In the genomic region with DNA sequence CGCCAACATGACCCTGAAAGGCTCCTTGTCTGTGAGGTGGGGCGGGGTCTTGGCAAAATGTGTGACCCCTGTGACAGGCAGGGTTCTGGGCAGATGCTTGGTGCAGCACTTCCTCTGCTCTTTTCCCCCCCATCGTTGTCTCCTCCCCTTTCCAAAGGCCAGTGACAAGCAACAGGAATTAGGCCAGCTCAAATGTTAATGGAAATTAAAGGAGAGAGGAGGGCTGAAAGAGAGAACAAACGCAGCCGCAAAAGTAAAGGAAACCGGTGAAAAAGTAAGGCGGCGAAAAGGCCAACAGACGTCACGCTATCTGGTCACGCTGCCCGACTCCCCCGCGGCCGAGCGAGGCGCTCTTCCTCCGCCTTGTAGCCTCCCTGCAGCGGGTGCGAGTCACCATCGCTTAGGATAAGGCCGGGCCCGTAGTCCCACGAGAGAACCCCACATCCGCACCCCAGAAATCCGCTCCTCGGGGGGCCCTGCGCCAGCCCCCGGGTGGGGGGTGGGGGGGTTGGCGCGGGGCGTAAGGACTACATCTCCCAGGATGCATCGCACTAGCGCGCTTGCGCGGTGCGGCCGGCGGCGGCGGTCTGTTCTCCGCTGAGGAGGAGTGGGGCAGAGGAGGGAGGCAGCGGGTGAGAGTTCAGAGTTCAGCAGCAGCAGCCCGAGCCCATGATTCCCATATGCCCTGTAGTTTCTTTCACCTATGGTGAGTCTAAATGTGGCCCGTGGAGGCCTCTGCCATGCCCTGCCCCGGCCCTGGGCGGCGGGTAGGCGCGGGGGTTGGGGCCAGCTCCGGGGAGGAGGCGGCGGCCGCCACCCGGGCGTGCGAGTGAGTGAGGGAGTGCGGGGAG, we compare ENCODE assay signal across 7 mouse cellular contexts. TPM values are rescaled to one million over a fixed set of nuclear protein-coding genes. Genes with fewer than 3 reads are reported as not detected.
A peak's percentile ranks its signal among the peaks of the same experiment; 100 is the strongest.
DNase-seq lines count a peak whose midpoint lies in the region; ATAC-seq lines count a peak whose summit lies in the region.

A gene (plus strand): TSS at position 590 of the 851 bp plus-strand sequence.

- H3K36me3 ChIP-seq in intestine, embryonic 15.5 days: no peaks in the 10 kb centered on the region
- H3K36me3 ChIP-seq in midbrain, embryonic 10.5 days: peaks cover 12% of the 10 kb centered on the region

- WGBS in intestine, embryonic 15.5 days: under 1% methylated on average over 52 of the region's 59 CpGs
- under 1% methylated on average over 53 of the region's 59 CpGs for WGBS in midbrain, embryonic 10.5 days

- ATAC-seq in intestine, embryonic 15.5 days: peak; percentile 96

- H3K9me3 ChIP-seq in intestine, embryonic 15.5 days: no peaks in the 10 kb centered on the region
- H3K9me3 ChIP-seq in midbrain, embryonic 10.5 days (replicated peaks): no peaks in the 10 kb centered on the region

- H3K27me3 ChIP-seq in intestine, embryonic 15.5 days (replicated peaks): no peaks in the 10 kb centered on the region
- H3K27me3 ChIP-seq in midbrain, embryonic 10.5 days (ENCODE audit: low read depth, poor library complexity, severe bottlenecking): peaks cover 9% of the 10 kb centered on the region; the same call in 1 of the 2 replicates

- H3K4me3 ChIP-seq in intestine, embryonic 15.5 days (replicated peaks): peak within 1 kb of the TSS; percentile 95
- peak within 1 kb of the TSS; percentile 99 for H3K4me3 ChIP-seq in midbrain, embryonic 10.5 days

- 0 out of 2 replicates have a peak, but pooled peaks cover 10% of the 10 kb centered on the region for H3K4me1 ChIP-seq in intestine, embryonic 15.5 days (replicated peaks)
- peaks cover 38% of the 10 kb centered on the region for H3K4me1 ChIP-seq in midbrain, embryonic 10.5 days

- peak within 1 kb of the TSS; percentile 97 for H3K9ac ChIP-seq in intestine, embryonic 15.5 days

- H3K27ac ChIP-seq in intestine, embryonic 15.5 days: peak within 1 kb of the TSS; percentile 94
- peak within 1 kb of the TSS; percentile 99 for H3K27ac ChIP-seq in midbrain, embryonic 10.5 days (replicated peaks)

- intact Hi-C loops in gastrocnemius, postnatal 36 days (cut with DNase I): no loop called here
- intact Hi-C loops in left cerebral cortex, postnatal 25 days (cut with DNase I): loop anchor here (5.0 to 10.0 kb wide), 2 partner anchors 120 to 723 kb away; a partner anchor contains a TSS

- peak within 1 kb of the TSS; percentile 75 for H3K4me2 ChIP-seq in intestine, embryonic 15.5 days (replicated peaks)

- peak; percentile 90 to 94 for DNase-seq in adrenal gland, adult 18-20 months (ENCODE audit: low spot score in 2 of 2)
- DNase-seq in embryo, embryonic 11 days: peak; percentile 92
- DNase-seq in gastrocnemius, postnatal 36 days: peak; percentile 92 to 93
- DNase-seq in left cerebral cortex, postnatal 25 days (ENCODE audit: low spot score in 2 of 2): peak; percentile 92
- DNase-seq in midbrain, embryonic 10.5 days (ENCODE audit: low spot score): peak; percentile 93
- peak; percentile 91 for DNase-seq in right cerebral cortex, postnatal 4 days

RNA-seq across cellular contexts. Expression of the gene that starts here (rescaled TPM):
- total RNA-seq in adrenal gland, adult 18-20 months (2021): 100 to 1,000 TPM; 178 to 179 TPM
- total RNA-seq in gastrocnemius, postnatal 36 days (2021): 10 to 100 TPM; 55.6 to 59.3 TPM
- 94.3 and 95.4 TPM in 2 replicates for polyA plus RNA-seq in intestine, embryonic 15.5 days (2015; fragmentation: Nextera tagmentation; extraction: Ambion mirVana)
- 100 to 1,000 TPM; 353 to 361 TPM for total RNA-seq in left cerebral cortex, postnatal 25 days (2021)
- 135 and 155 TPM in 2 replicates for polyA plus RNA-seq in midbrain, embryonic 10.5 days (2016; fragmentation: Nextera tagmentation; extraction: Ambion mirVana)

Comparison
In these comparisons a context has a peak if more than half of its experiments do, and no peak if none do; other contexts are left out.
1. Peak in every context shown above with its lines: DNase-seq, ATAC-seq, H3K4me3 ChIP-seq and H3K27ac ChIP-seq.